Mouse (Mus musculus): Measurements from ENCODE around the gene 1700102P08Rik.

DNA sequence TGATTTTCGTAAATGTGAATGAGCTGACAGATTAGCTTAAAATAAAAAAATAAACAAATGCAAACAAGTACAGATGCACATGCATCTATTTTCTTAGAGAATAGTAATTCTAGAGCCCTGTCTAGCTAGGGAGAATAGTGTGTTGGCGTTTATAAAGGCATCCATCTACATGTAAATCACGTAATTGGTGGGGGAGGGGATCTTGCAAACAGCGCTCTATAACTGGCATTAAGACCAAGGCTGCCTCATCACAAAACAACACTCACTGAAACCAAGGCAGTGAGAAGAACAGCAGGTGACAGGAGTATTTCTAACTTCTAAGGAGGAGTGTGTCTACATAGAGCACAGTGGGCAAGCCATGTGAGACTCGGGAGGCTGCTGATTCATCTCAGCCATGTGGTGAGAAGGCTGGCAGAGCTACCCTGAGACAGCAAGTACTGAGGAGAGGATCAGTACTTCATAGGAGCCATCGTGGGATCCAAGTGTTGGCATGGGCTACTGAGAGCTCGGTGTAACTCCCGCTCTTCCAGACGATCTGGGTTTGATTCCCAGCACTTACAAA lies 18.9 kb downstream of the 1700102P08Rik start:
- TF ChIP-seq POLR2A (IDR thresholded peaks at IDR 0.05; ENCODE audit: borderline replicate concordance, control insufficient read depth, low read depth, low read length) (no peak), CTCF (IDR thresholded peaks at IDR 0.05; ENCODE audit: control insufficient read depth, insufficient read depth, low read length) (no peak)

Measured in bone marrow, adult 2 months (tissue).